Mouse (Mus musculus) urinary bladder, postnatal 10 days (tissue): ENCODE measurements around the gene Frg2f1.

Source experiments
- DNase-seq: peaks from one replicate; pipeline ENCODE4 v3.0.0; 2022; ENCODE audit warnings: low spot score

Frg2f1 gene

GRCm38 (mm10) chr4:119492291-119492932 lies 46.9 kb downstream of the Frg2f1 start, which contains the start of gene Rimkla:
Gene Rimkla (minus strand): TSS chr4:119492628.
- peak; percentile 17 for DNase-seq

GRCm38 (mm10) chr4:119490806-119491205 lies 48.5 kb downstream of the Frg2f1 start:
- DNase-seq = no peak

- no peak for DNase-seq
Observed at GRCm38 (mm10) chr4:119489666-119490065, 49.7 kb downstream of the Frg2f1 start.

DNA sequence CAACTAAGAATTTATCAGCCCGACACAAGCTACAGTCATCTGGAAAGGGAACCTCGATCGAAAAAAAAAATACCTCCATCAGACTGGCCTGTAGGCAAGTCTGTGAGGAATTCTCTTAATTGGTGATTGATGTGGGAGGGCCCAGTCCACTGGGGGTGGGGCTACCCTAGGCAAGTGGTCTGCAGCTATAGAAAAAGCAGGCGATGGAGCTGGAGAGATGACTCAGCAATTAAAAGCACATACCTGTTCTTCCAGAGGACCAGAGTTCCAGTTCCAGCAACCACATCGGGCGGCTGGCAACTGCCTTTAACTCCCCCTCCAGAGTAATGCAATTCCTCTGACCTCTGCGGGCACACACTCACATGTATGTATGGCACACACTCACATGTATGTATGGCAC lies 54.4 kb downstream of the Frg2f1 start:
- no peak for DNase-seq

GRCm38 (mm10) chr4:119483051-119483450 lies 56.3 kb downstream of the Frg2f1 start:
- no peak for DNase-seq
